ENCODE assay signal across 12 mouse cellular contexts in genomic region chr6:88558076-88558475, GRCm38 (mm10). TPM values are rescaled to one million over a fixed set of nuclear protein-coding genes. Genes with fewer than 3 reads are reported as not detected.
DNase-seq lines count a peak whose midpoint lies in the region; ATAC-seq and TF ChIP-seq lines count a peak whose summit lies in the region.
"Had no signal": no experiment of that assay in that cellular context is flagged by ENCODE, and none has a peak within 500 bp of the region (broad histone marks: within the 10 kb centered on the region; RNA-seq: fewer than 3 reads in every experiment).

No protein-coding gene starts in this region.

- WGBS in heart, postnatal 0 days, result 56% methylated on average over 1 of the region's 1 CpGs
- WGBS in heart, embryonic 11.5 days (ENCODE audit: insufficient replicate concordance), result 75% methylated on average over 1 of the region's 1 CpGs
- WGBS in neural tube, embryonic 15.5 days, result 86% methylated on average over 1 of the region's 1 CpGs

- DNase-seq in heart, postnatal 0 days (ENCODE audit: low spot score), result no peak
- DNase-seq in A20 (ENCODE audit: low read depth, low spot score), result peak; percentile 40
- DNase-seq in adrenal gland, postnatal 36 days, result peak; percentile 21 to 33
- DNase-seq in gastrocnemius, adult 2 months, result peak; percentile 87
- no peak for DNase-seq in c-Kit-positive CD71-positive TER-119-positive erythroid progenitor cells, embryonic 14.5 days (ENCODE audit: low spot score)
- DNase-seq in kidney, postnatal 36 days, result no peak
- DNase-seq: kidney, postnatal 10 days; liver, embryonic 13.5 days had no signal

- no peaks in the 10 kb centered on the region for H3K9me3 ChIP-seq in heart, postnatal 0 days (replicated peaks; ENCODE audit: control insufficient read depth, low read length)
- H3K9me3 ChIP-seq in heart, embryonic 11.5 days (replicated peaks; ENCODE audit: control insufficient read depth, low read length), result no peaks in the 10 kb centered on the region
- H3K9me3 ChIP-seq in neural tube, embryonic 15.5 days (replicated peaks), result no peaks in the 10 kb centered on the region
- H3K9me3 ChIP-seq: heart, embryonic 15.5 days; liver, embryonic 13.5 days had no signal

- TF ChIP-seq EP300 in heart, postnatal 0 days (IDR thresholded peaks at IDR 0.05; ENCODE audit: low read depth), result no peak

- no peak overlapping the region for H3K4me3 ChIP-seq in heart, postnatal 0 days (ENCODE audit: low read depth, low read length)
- no peak overlapping the region for H3K4me3 ChIP-seq in heart, embryonic 11.5 days (ENCODE audit: low read depth, low read length)
- H3K4me3 ChIP-seq in gastrocnemius, adult 2 months, result peak overlapping the region; percentile 42; the same call in 1 of the 2 replicates
- no peak overlapping the region for H3K4me3 ChIP-seq in neural tube, embryonic 15.5 days (replicated peaks)
- H3K4me3 ChIP-seq: heart, embryonic 15.5 days; liver, embryonic 13.5 days had no signal

- H3K36me3 ChIP-seq in heart, postnatal 0 days (replicated peaks; ENCODE audit: control insufficient read depth, insufficient read depth, low read length), result no peaks in the 10 kb centered on the region
- H3K36me3 ChIP-seq in heart, embryonic 11.5 days (ENCODE audit: control insufficient read depth, insufficient read depth, low read length), result no peaks in the 10 kb centered on the region
- no peaks in the 10 kb centered on the region for H3K36me3 ChIP-seq in neural tube, embryonic 15.5 days
- H3K36me3 ChIP-seq: heart, embryonic 15.5 days; liver, embryonic 13.5 days had no signal

- H3K4me2 ChIP-seq in heart, postnatal 0 days (ENCODE audit: low read depth, low read length), result no peak overlapping the region
- H3K4me2 ChIP-seq in heart, embryonic 11.5 days, result no peak overlapping the region
- no peak overlapping the region for H3K4me2 ChIP-seq in neural tube, embryonic 15.5 days
- H3K4me2 ChIP-seq: heart, embryonic 15.5 days; liver, embryonic 13.5 days had no signal

- H3K27me3 ChIP-seq in heart, postnatal 0 days (ENCODE audit: control insufficient read depth, insufficient read depth, low read length), result no peaks in the 10 kb centered on the region
- H3K27me3 ChIP-seq in heart, embryonic 11.5 days (ENCODE audit: control insufficient read depth, insufficient read depth, low read length), result no peaks in the 10 kb centered on the region; the same call in 1 of the 2 replicates
- H3K27me3 ChIP-seq in neural tube, embryonic 15.5 days (replicated peaks), result no peaks in the 10 kb centered on the region

- no peak for ATAC-seq in heart, postnatal 0 days (ENCODE audit: insufficient read depth, low read depth)
- no peak for ATAC-seq in heart, embryonic 11.5 days (replicated peaks; ENCODE audit: insufficient number of reproducible peaks, low FRiP score, low TSS enrichment)
- no peak for ATAC-seq in neural tube, embryonic 15.5 days (ENCODE audit: low FRiP score)
- ATAC-seq: midbrain, embryonic 16.5 days had no signal

- H3K9ac ChIP-seq in heart, postnatal 0 days (replicated peaks; ENCODE audit: low read depth, low read length), result no peak overlapping the region
- no peak overlapping the region for H3K9ac ChIP-seq in heart, embryonic 11.5 days (ENCODE audit: low read depth, low read length)
- no peak overlapping the region for H3K9ac ChIP-seq in neural tube, embryonic 15.5 days (replicated peaks)
- H3K9ac ChIP-seq: heart, embryonic 15.5 days; liver, embryonic 13.5 days had no signal

- no peak overlapping the region for H3K27ac ChIP-seq in heart, postnatal 0 days (ENCODE audit: low read depth)
- no peak overlapping the region for H3K27ac ChIP-seq in heart, embryonic 11.5 days (ENCODE audit: low read depth, low read length)
- peak overlapping the region; percentile 91 for H3K27ac ChIP-seq in gastrocnemius, adult 2 months
- H3K27ac ChIP-seq in neural tube, embryonic 15.5 days (replicated peaks), result no peak overlapping the region
- H3K27ac ChIP-seq: heart, embryonic 15.5 days; liver, embryonic 13.5 days had no signal

- no peaks in the 10 kb centered on the region for H3K4me1 ChIP-seq in heart, postnatal 0 days (ENCODE audit: control insufficient read depth, insufficient read depth)
- H3K4me1 ChIP-seq in heart, embryonic 11.5 days (ENCODE audit: control insufficient read depth, insufficient read depth, low read length), result no peaks in the 10 kb centered on the region
- H3K4me1 ChIP-seq in neural tube, embryonic 15.5 days, result no peaks in the 10 kb centered on the region
- H3K4me1 ChIP-seq: heart, embryonic 15.5 days; liver, embryonic 13.5 days had no signal

- TF ChIP-seq CTCF in heart, postnatal 0 days (IDR thresholded peaks at IDR 0.05; ENCODE audit: low read depth), result peak; percentile 14; the same call in 1 of the 2 replicates
- TF ChIP-seq CTCF in gastrocnemius, adult 2 months (IDR thresholded peaks at IDR 0.05), result peak; percentile 74

- intact Hi-C loops in gastrocnemius, adult 2 months (cut with DNase I), result loop anchor here (2.0 kb wide), 2 partner anchors 273 to 297 kb away; no protein-coding TSS in a partner anchor

RNA-seq across cellular contexts. Expression of gene Sec61a1, which starts 39.4 kb away (rescaled TPM):
- 131 and 172 TPM in 2 replicates for total RNA-seq in heart, postnatal 0 days (2014; rRNA removed; ENCODE audit: low replicate concordance)
- 85.9 and 88.0 TPM in 2 replicates for polyA plus RNA-seq in heart, postnatal 0 days (2015; fragmentation: Nextera tagmentation; extraction: Ambion mirVana)
- 165 and 188 TPM in 2 replicates for polyA plus RNA-seq in heart, embryonic 11.5 days (2014; fragmentation: Nextera tagmentation; extraction: Ambion mirVana)
- total RNA-seq in adrenal gland, postnatal 36 days (2021), result 100 to 1,000 TPM; 214 to 229 TPM
- total RNA-seq in gastrocnemius, adult 2 months (2021), result 10 to 100 TPM; 17.7 to 23.3 TPM
- polyA plus RNA-seq in neural tube, embryonic 15.5 days (2015; fragmentation: Nextera tagmentation; extraction: Ambion mirVana), result 138 and 161 TPM in 2 replicates

Comparison
In these comparisons a context has a peak if more than half of its experiments do, and no peak if none do; other contexts are left out.
1. DNase-seq: peak in A20 (single experiment), adrenal gland, postnatal 36 days (2 of 2) and gastrocnemius, adult 2 months (single experiment); none in heart, postnatal 0 days (single experiment), c-Kit-positive CD71-positive TER-119-positive erythroid progenitor cells, embryonic 14.5 days (single experiment) and kidney, postnatal 36 days (0 of 2).